Mouse (Mus musculus): ENCODE results near the gene Gpr85.

- no peak for TF ChIP-seq POLR2A (IDR thresholded peaks at IDR 0.05; ENCODE audit: insufficient read depth, low read length)
- TF ChIP-seq EP300 (IDR thresholded peaks at IDR 0.05; ENCODE audit: insufficient read depth, low read depth, low read length), result no peak
- no peak for TF ChIP-seq CTCF (IDR thresholded peaks at IDR 0.05; ENCODE audit: low read depth, low read length)
These were observed 2.7 kb downstream of the Gpr85 start for GRCm38 (mm10) chr6:13836967-13837570.
